Mouse (Mus musculus) 3T3-L1 (cell line): ENCODE measurements around the gene Tpst1.
A peak's percentile ranks its signal among the peaks of the same experiment; 100 is the strongest.

Experiments used
- DNase-seq: peaks from one replicate; pipeline ENCODE4 v3.0.0-alpha.2; 2015; ENCODE audit warnings: low read depth, low spot score

The Tpst1 gene

GRCm38 (mm10) chr5:130073026-130073425, at the start of gene Tpst1:
Tpst1 (plus strand) TSS chr5:130073326.
- no peak for DNase-seq

- peak; percentile 100 for DNase-seq
Measured at GRCm38 (mm10) chr5:130023767-130024539, 49.2 kb upstream of the Tpst1 start.

- no peak for DNase-seq
Measured at GRCm38 (mm10) chr5:130027134-130027533, 46.0 kb upstream of the Tpst1 start.

- DNase-seq, result peak; percentile 46
Measured at GRCm38 (mm10) chr5:130027696-130028095, 45.4 kb upstream of the Tpst1 start.

- DNase-seq, result peak; percentile 83
Measured at GRCm38 (mm10) chr5:130029142-130029897, 43.8 kb upstream of the Tpst1 start, which contains the start of the genes Asl and Crcp. Asl (minus strand) TSS chr5:130029247. Crcp (plus strand) TSS chr5:130029290.

GRCm38 (mm10) chr5:130031410-130032390, 41.4 kb upstream of the Tpst1 start:
- DNase-seq, result no peak

- no peak for DNase-seq
Measured at GRCm38 (mm10) chr5:130033869-130034268, 39.3 kb upstream of the Tpst1 start.

- peak; percentile 55 for DNase-seq
Measured at GRCm38 (mm10) chr5:130036300-130036699, 36.8 kb upstream of the Tpst1 start.

GRCm38 (mm10) chr5:130037752-130038455, 35.2 kb upstream of the Tpst1 start:
- peak; percentile 84 for DNase-seq

GRCm38 (mm10) chr5:130040797-130041196, 32.3 kb upstream of the Tpst1 start:
- DNase-seq, result no peak

- no peak for DNase-seq
Measured at GRCm38 (mm10) chr5:130041262-130041661, 31.9 kb upstream of the Tpst1 start.

GRCm38 (mm10) chr5:130043741-130044140, 29.4 kb upstream of the Tpst1 start:
- no peak for DNase-seq

GRCm38 (mm10) chr5:130044201-130044695, 28.9 kb upstream of the Tpst1 start:
- peak; percentile 71 for DNase-seq

GRCm38 (mm10) chr5:130046100-130046499, 27.0 kb upstream of the Tpst1 start:
- DNase-seq, result no peak

- DNase-seq, result no peak
Measured at GRCm38 (mm10) chr5:130046589-130046988, 26.5 kb upstream of the Tpst1 start.

GRCm38 (mm10) chr5:130047013-130047412, 26.1 kb upstream of the Tpst1 start:
- DNase-seq, result peak; percentile 37

GRCm38 (mm10) chr5:130048786-130049520, 24.2 kb upstream of the Tpst1 start:
- no peak for DNase-seq

GRCm38 (mm10) chr5:130050416-130050815, 22.7 kb upstream of the Tpst1 start:
- DNase-seq, result no peak

GRCm38 (mm10) chr5:130051073-130051860, 21.9 kb upstream of the Tpst1 start:
- no peak for DNase-seq
